Mouse (Mus musculus): ENCODE measurements around the gene Gm19345.

Gene Gm19345

GRCm38 (mm10) chr7:19866490-19866889 is 14.7 kb downstream of the Gm19345 start:
- CTCF ChIA-PET: no interaction called here

- CTCF ChIA-PET: interaction anchor here (1.2 kb wide), 1 partner anchor 8 kb away, joined by 3 read pairs; no protein-coding TSS in a partner anchor
These were observed 16.1 kb downstream of the Gm19345 start for GRCm38 (mm10) chr7:19867751-19868399.

GRCm38 (mm10) chr7:19871137-19871621 is 19.4 kb downstream of the Gm19345 start:
- CTCF ChIA-PET: interaction anchor here (0.9 kb wide), 1 partner anchor 73 kb away, joined by 3 read pairs; no protein-coding TSS in a partner anchor

GRCm38 (mm10) chr7:19871943-19872601 is 20.3 kb downstream of the Gm19345 start:
- CTCF ChIA-PET: interaction anchor here (0.7 to 1.6 kb wide), 5 partner anchors 60 to 361 kb away, joined by 3 to 12 read pairs (median 4); partner anchors contain the start of gene Cblc

- CTCF ChIA-PET: interaction anchor here (0.5 to 1.6 kb wide), 6 partner anchors 9 to 902 kb away, joined by 3 to 12 read pairs (median 3); no protein-coding TSS in a partner anchor
These were observed 24.3 kb downstream of the Gm19345 start for GRCm38 (mm10) chr7:19875948-19876682.

GRCm38 (mm10) chr7:19876781-19877425 is 25.1 kb downstream of the Gm19345 start:
- CTCF ChIA-PET: interaction anchor here (0.5 to 1.6 kb wide), 3 partner anchors 9 to 36 kb away, joined by 3 to 12 read pairs (median 3); no protein-coding TSS in a partner anchor

GRCm38 (mm10) chr7:19880754-19881153 is 29.0 kb downstream of the Gm19345 start:
- CTCF ChIA-PET: interaction anchor here (0.7 to 1.3 kb wide), 2 partner anchors 9 to 476 kb away, joined by 3 read pairs; no protein-coding TSS in a partner anchor

- CTCF ChIA-PET: interaction anchor here (0.6 to 0.7 kb wide), 2 partner anchors 85 to 169 kb away, joined by 3 read pairs; no protein-coding TSS in a partner anchor
These were observed 36.0 kb downstream of the Gm19345 start, which contains the start of gene Ceacam19 for GRCm38 (mm10) chr7:19887849-19888248. TSS of gene Ceacam19 (minus strand) at chr7:19887965.

- CTCF ChIA-PET: interaction anchor here (0.6 to 1.4 kb wide), 3 partner anchors 9 to 42 kb away, joined by 3 to 7 read pairs (median 3); no protein-coding TSS in a partner anchor
These were observed 38.1 kb downstream of the Gm19345 start for GRCm38 (mm10) chr7:19889881-19890280.

Data from spleen, embryonic (tissue).